Mouse (Mus musculus): ENCODE measurements around the gene Otud7a. TPM values are rescaled to one million over a fixed set of nuclear protein-coding genes. Genes with fewer than 3 reads are reported as not detected.

The Otud7a gene
- polyA plus RNA-seq, 1 experiment from 2014 or later = 3.4 TPM

DNA sequence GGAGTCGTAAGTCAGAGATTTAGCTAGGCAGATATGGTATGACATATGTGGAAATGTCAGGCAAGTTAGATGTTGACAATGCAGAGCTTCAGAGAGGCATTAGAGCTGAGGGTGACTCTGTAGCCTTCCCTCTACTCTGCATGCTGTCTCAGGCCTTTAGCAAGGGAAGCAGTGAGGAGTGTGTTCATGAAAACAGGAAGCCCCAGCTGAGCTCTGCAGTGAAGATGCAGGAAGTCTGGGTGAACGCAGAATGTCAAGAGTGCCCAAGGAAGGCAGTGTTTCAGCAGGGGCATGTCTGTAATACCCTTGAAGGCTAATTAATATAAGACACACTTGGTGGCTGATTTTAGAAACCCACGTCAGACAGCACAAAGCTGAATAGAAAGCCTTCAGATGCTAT lies 77.9 kb downstream of the Otud7a start:
- DNase-seq = no peak
- no peaks in the 10 kb centered on the region for H3K27me3 ChIP-seq (ENCODE audit: control insufficient read depth, insufficient read depth, low read length)
- H3K4me3 ChIP-seq (replicated peaks; ENCODE audit: low read depth, low read length) = no peak overlapping the region
- no peak overlapping the region for H3K4me2 ChIP-seq (ENCODE audit: low read length)
- no peaks in the 10 kb centered on the region for H3K4me1 ChIP-seq (ENCODE audit: control insufficient read depth, insufficient read depth, low read length)
- H3K9me3 ChIP-seq (ENCODE audit: control insufficient read depth, low read length) = no peaks in the 10 kb centered on the region
- no peaks in the 10 kb centered on the region for H3K36me3 ChIP-seq (ENCODE audit: control insufficient read depth, insufficient read depth, low read length)
- WGBS = 90% methylated on average over 3 of the region's 3 CpGs
- H3K9ac ChIP-seq (replicated peaks; ENCODE audit: low read length) = no peak overlapping the region
- H3K27ac ChIP-seq (replicated peaks; ENCODE audit: low read depth, low read length) = no peak overlapping the region
- no peak for ATAC-seq (ENCODE audit: low FRiP score, low TSS enrichment)

DNA sequence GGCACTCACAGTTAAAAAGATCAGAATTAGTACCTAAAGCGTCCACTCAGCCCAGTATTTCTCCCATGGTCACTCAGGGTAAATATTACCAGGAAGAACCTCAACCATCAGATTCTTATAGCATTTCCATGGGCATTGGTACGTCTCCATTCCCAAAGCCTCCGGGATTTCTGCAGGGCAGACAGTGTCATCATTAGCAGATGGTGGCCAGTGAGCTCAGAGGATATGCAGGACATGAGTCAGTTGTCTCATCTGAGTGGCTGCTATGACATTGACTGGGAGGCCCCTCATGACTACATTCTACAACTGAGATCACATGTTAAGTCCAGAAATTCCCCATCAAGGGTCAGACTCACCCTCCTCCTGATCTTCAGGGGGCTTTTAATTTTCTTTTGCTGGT lies 78.5 kb downstream of the Otud7a start:
- Histone ChIP-seq H3K4me3 (replicated peaks; ENCODE audit: low read depth, low read length) (no peak overlapping the region), H3K4me2 (ENCODE audit: low read length) (no peak overlapping the region), H3K9ac (replicated peaks; ENCODE audit: low read length) (no peak overlapping the region), H3K4me1 (ENCODE audit: control insufficient read depth, insufficient read depth, low read length) (no peaks in the 10 kb centered on the region), H3K27me3 (ENCODE audit: control insufficient read depth, insufficient read depth, low read length) (no peaks in the 10 kb centered on the region), H3K27ac (replicated peaks; ENCODE audit: low read depth, low read length) (no peak overlapping the region), H3K9me3 (ENCODE audit: control insufficient read depth, low read length) (no peaks in the 10 kb centered on the region), H3K36me3 (ENCODE audit: control insufficient read depth, insufficient read depth, low read length) (no peaks in the 10 kb centered on the region)
- DNase-seq (no peak), ATAC-seq (ENCODE audit: low FRiP score, low TSS enrichment) (no peak)
- WGBS = 87% methylated on average over 3 of the region's 3 CpGs

DNA sequence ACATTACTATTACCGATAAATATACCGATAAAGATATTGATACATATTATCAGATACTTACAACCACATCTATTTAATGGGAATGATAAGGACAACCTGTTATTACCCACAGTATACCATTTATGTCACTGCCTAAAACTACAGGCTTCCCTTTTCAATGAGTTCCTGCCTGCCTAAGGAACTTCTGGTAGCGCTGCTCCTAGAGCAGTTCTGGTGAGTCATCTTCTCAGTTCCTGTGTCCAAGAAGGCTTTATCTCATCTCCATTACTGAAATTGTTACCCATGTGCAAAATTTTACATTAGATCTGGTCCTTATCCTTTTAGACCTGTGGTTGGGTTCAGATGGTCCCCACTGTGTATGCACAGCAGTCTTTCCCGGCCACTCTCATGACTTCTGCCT lies 95.7 kb downstream of the Otud7a start:
- 94% methylated on average over 4 of the region's 4 CpGs for WGBS
- ATAC-seq (ENCODE audit: low FRiP score, low TSS enrichment) = no peak

DNA sequence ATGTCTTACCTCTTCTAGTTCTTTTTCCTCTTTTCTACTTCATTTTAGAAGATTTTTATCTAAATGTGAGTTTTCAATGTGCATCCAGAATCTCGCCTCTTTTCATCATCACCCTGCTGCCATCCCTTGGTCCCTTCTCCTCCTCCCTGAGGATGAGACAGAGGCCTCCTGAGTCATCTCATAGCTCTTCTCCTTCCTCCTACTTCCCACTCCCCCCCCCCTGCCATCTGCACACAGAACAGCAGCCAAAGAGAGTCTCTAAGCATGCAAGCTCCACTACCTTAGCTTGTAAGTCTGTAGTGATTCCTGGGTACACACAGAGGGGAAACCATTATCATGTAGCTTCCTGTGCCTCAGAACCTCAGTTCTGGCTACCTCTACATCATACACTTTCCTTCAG lies 109.9 kb downstream of the Otud7a start:
- H3K4me2 ChIP-seq (ENCODE audit: low read length) = no peak overlapping the region
- no peak overlapping the region for H3K27ac ChIP-seq (replicated peaks; ENCODE audit: low read depth, low read length)
- H3K27me3 ChIP-seq (ENCODE audit: control insufficient read depth, insufficient read depth, low read length) = no peaks in the 10 kb centered on the region
- no peaks in the 10 kb centered on the region for H3K4me1 ChIP-seq (ENCODE audit: control insufficient read depth, insufficient read depth, low read length)
- no peaks in the 10 kb centered on the region for H3K9me3 ChIP-seq (ENCODE audit: control insufficient read depth, low read length)
- DNase-seq (no peak), ATAC-seq (ENCODE audit: low FRiP score, low TSS enrichment) (no peak)
- H3K4me3 ChIP-seq (replicated peaks; ENCODE audit: low read depth, low read length) = no peak overlapping the region
- 84% methylated on average over 1 of the region's 1 CpGs for WGBS
- H3K9ac ChIP-seq (replicated peaks; ENCODE audit: low read length) = no peak overlapping the region
- H3K36me3 ChIP-seq (ENCODE audit: control insufficient read depth, insufficient read depth, low read length) = no peaks in the 10 kb centered on the region

More for the DNA sequence above, 95.7 kb downstream of the Otud7a start:
- Histone ChIP-seq H3K9me3 (ENCODE audit: control insufficient read depth, low read length) (no peaks in the 10 kb centered on the region), H3K4me1 (ENCODE audit: control insufficient read depth, insufficient read depth, low read length) (no peaks in the 10 kb centered on the region), H3K27ac (replicated peaks; ENCODE audit: low read depth, low read length) (no peak overlapping the region), H3K4me2 (ENCODE audit: low read length) (no peak overlapping the region), H3K9ac (replicated peaks; ENCODE audit: low read length) (no peak overlapping the region), H3K36me3 (ENCODE audit: control insufficient read depth, insufficient read depth, low read length) (no peaks in the 10 kb centered on the region), H3K27me3 (ENCODE audit: control insufficient read depth, insufficient read depth, low read length) (no peaks in the 10 kb centered on the region), H3K4me3 (replicated peaks; ENCODE audit: low read depth, low read length) (no peak overlapping the region)
- no peak for DNase-seq

DNA sequence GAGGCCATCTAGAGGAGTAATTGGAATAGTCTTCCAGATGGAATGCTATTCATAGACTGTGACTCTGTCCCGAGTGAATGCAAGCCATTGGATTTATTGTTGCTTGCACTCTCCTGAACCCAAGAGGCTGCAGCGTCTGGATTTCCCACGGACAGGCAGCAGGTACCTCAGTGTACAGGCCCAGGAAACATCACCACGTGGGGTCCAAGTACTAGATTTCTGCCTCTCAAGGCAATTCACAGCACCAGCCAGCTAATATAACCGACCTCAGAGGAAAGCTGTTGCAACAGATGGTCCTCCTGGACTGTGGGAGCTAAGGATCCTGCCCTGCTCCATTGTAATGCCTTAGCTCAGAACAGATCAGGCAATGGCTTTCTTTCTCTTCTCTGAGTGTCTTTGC lies 111.8 kb downstream of the Otud7a start:
- Histone ChIP-seq H3K27me3 (ENCODE audit: control insufficient read depth, insufficient read depth, low read length) (no peaks in the 10 kb centered on the region), H3K27ac (replicated peaks; ENCODE audit: low read depth, low read length) (no peak overlapping the region), H3K4me3 (replicated peaks; ENCODE audit: low read depth, low read length) (no peak overlapping the region), H3K9ac (replicated peaks; ENCODE audit: low read length) (no peak overlapping the region), H3K36me3 (ENCODE audit: control insufficient read depth, insufficient read depth, low read length) (no peaks in the 10 kb centered on the region), H3K9me3 (ENCODE audit: control insufficient read depth, low read length) (no peaks in the 10 kb centered on the region), H3K4me2 (ENCODE audit: low read length) (no peak overlapping the region), H3K4me1 (ENCODE audit: control insufficient read depth, insufficient read depth, low read length) (no peaks in the 10 kb centered on the region)
- WGBS = 69% methylated on average over 5 of the region's 5 CpGs
- DNase-seq (no peak), ATAC-seq (ENCODE audit: low FRiP score, low TSS enrichment) (no peak)

DNA sequence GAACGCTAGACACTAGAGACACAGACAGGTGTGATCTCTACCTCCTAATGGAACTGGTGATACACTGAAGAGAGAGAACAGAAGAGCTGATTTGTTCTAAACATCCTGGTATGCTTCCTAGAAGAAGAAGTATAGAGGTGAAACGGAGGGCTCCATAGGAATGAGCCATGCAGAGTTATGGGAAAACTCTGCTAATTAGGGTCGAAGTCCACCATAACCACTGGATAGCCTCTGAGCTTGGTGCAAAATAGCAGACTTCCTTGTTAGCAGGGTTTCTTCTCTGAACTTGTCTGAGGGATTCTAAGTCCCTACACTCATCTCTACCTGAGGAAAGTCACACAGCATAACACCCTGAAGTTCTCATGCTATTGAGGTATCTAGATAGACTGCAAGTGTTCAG lies 114.4 kb downstream of the Otud7a start:
- no peak overlapping the region for H3K9ac ChIP-seq (replicated peaks; ENCODE audit: low read length)
- H3K4me3 ChIP-seq (replicated peaks; ENCODE audit: low read depth, low read length) = no peak overlapping the region
- 92% methylated on average over 3 of the region's 3 CpGs for WGBS
- H3K27ac ChIP-seq (replicated peaks; ENCODE audit: low read depth, low read length) = no peak overlapping the region
- no peak overlapping the region for H3K4me2 ChIP-seq (ENCODE audit: low read length)
- DNase-seq (no peak), ATAC-seq (ENCODE audit: low FRiP score, low TSS enrichment) (no peak)
- H3K9me3 ChIP-seq (ENCODE audit: control insufficient read depth, low read length) = no peaks in the 10 kb centered on the region
- H3K27me3 ChIP-seq (ENCODE audit: control insufficient read depth, insufficient read depth, low read length) = no peaks in the 10 kb centered on the region
- H3K4me1 ChIP-seq (ENCODE audit: control insufficient read depth, insufficient read depth, low read length) = no peaks in the 10 kb centered on the region
- no peaks in the 10 kb centered on the region for H3K36me3 ChIP-seq (ENCODE audit: control insufficient read depth, insufficient read depth, low read length)

DNA sequence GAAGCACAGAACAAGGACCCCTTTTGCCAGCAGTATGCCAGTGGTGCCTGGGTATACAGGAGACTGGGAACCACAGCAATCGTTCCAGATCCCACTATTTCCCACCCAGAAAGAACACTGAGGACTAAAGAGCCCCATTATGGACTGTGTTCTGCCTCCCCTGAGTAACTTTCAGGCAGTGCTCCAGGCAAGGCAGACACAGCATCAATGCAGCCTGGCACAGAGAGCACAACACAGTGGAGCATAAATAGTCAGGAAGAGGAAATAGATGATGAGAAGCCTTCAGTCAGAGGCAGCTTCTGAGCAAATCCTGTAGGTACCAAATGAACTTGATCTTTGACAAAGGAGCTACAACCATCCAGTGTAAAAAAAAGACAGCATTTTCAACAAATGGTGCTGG lies 115.1 kb downstream of the Otud7a start:
- 79% methylated on average over 1 of the region's 1 CpGs for WGBS
- no peak overlapping the region for H3K9ac ChIP-seq (replicated peaks; ENCODE audit: low read length)
- ATAC-seq (ENCODE audit: low FRiP score, low TSS enrichment) = no peak
- H3K4me2 ChIP-seq (ENCODE audit: low read length) = no peak overlapping the region
- H3K4me3 ChIP-seq (replicated peaks; ENCODE audit: low read depth, low read length) = no peak overlapping the region
- DNase-seq = no peak
- H3K9me3 ChIP-seq (ENCODE audit: control insufficient read depth, low read length) = no peaks in the 10 kb centered on the region
- no peak overlapping the region for H3K27ac ChIP-seq (replicated peaks; ENCODE audit: low read depth, low read length)
- H3K36me3 ChIP-seq (ENCODE audit: control insufficient read depth, insufficient read depth, low read length) = no peaks in the 10 kb centered on the region
- no peaks in the 10 kb centered on the region for H3K4me1 ChIP-seq (ENCODE audit: control insufficient read depth, insufficient read depth, low read length)
- no peaks in the 10 kb centered on the region for H3K27me3 ChIP-seq (ENCODE audit: control insufficient read depth, insufficient read depth, low read length)

DNA sequence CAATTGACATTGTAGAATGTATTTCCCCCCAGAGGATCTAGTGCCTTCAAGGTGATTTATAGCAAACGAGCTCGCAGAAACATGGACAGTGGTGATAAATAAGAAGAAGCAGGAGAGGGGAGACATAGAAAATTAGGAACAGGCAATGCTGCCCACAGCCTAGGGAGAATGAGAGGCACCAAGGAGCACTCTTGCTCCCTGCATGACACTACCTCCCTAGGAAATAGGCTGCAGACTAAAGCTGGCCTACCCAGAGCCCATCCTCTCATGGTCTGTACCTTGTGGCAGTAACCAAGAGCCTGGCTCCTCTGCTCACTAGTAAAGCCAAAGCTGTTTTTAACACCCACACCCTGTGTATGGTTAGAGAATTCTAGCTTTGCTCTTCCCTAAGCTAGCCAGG lies 138.8 kb downstream of the Otud7a start:
- H3K9ac ChIP-seq (replicated peaks; ENCODE audit: low read length) = no peak overlapping the region
- H3K9me3 ChIP-seq (ENCODE audit: control insufficient read depth, low read length) = no peaks in the 10 kb centered on the region
- no peaks in the 10 kb centered on the region for H3K36me3 ChIP-seq (ENCODE audit: control insufficient read depth, insufficient read depth, low read length)
- WGBS = 77% methylated on average over 2 of the region's 2 CpGs
- H3K4me2 ChIP-seq (ENCODE audit: low read length) = no peak overlapping the region
- H3K4me3 ChIP-seq (replicated peaks; ENCODE audit: low read depth, low read length) = no peak overlapping the region
- DNase-seq = no peak
- ATAC-seq (ENCODE audit: low FRiP score, low TSS enrichment) = no peak
- H3K27me3 ChIP-seq (ENCODE audit: control insufficient read depth, insufficient read depth, low read length) = no peaks in the 10 kb centered on the region
- H3K4me1 ChIP-seq (ENCODE audit: control insufficient read depth, insufficient read depth, low read length) = no peaks in the 10 kb centered on the region
- H3K27ac ChIP-seq (replicated peaks; ENCODE audit: low read depth, low read length) = no peak overlapping the region

DNA sequence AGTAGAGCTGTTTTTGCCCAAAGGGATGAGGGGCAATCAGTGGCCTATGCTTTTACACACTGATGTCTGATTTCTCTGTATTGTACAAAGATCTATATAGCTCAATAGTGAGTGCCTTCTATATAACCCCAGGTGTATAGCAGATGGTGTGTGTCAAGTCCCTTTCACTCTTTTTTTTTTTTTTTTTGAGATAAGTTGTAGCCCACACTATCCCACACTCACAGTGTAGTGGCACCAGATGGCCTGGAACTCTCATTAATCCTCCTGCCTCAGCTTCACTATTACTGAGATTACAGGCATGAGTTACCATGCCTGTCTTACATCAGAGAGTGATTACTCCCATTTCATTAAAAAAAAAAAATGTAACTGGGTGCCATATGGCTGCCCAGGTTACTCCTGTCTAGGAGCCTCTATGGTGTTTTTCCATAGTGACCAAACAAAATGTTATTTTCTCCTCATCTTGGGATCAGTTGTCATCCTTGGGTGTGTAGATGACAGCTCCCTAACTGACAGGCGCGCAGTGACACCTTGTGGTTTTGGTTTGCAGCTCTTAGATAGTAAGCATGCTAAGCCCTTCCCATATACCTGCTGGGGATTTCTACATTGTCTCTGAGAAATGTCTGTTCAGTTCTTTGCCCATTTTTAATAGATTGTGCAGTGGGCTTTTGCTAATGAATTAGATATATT lies 141.8 kb downstream of the Otud7a start:
- DNase-seq (peak; percentile 14), ATAC-seq (ENCODE audit: low FRiP score, low TSS enrichment) (peak; percentile 46; the same call in 1 of the 2 replicates)
- Histone ChIP-seq H3K27me3 (ENCODE audit: control insufficient read depth, insufficient read depth, low read length) (no peaks in the 10 kb centered on the region), H3K9me3 (ENCODE audit: control insufficient read depth, low read length) (no peaks in the 10 kb centered on the region), H3K27ac (replicated peaks; ENCODE audit: low read depth, low read length) (no peak overlapping the region), H3K9ac (replicated peaks; ENCODE audit: low read length) (no peak overlapping the region), H3K4me3 (replicated peaks; ENCODE audit: low read depth, low read length) (no peak overlapping the region), H3K4me1 (ENCODE audit: control insufficient read depth, insufficient read depth, low read length) (no peaks in the 10 kb centered on the region), H3K36me3 (ENCODE audit: control insufficient read depth, insufficient read depth, low read length) (no peaks in the 10 kb centered on the region), H3K4me2 (ENCODE audit: low read length) (no peak overlapping the region)
- WGBS = 63% methylated on average over 2 of the region's 2 CpGs
